Mouse (Mus musculus) thymus, adult 18-20 months (tissue): ENCODE measurements around the gene Hif3a.

Experiments used
- DNase-seq, 2 experiments: peaks; one replicate each; pipeline ENCODE4 v3.0.0; 2022; ENCODE audit warnings: mixed read lengths in 2 of 2

The Hif3a gene

DNA sequence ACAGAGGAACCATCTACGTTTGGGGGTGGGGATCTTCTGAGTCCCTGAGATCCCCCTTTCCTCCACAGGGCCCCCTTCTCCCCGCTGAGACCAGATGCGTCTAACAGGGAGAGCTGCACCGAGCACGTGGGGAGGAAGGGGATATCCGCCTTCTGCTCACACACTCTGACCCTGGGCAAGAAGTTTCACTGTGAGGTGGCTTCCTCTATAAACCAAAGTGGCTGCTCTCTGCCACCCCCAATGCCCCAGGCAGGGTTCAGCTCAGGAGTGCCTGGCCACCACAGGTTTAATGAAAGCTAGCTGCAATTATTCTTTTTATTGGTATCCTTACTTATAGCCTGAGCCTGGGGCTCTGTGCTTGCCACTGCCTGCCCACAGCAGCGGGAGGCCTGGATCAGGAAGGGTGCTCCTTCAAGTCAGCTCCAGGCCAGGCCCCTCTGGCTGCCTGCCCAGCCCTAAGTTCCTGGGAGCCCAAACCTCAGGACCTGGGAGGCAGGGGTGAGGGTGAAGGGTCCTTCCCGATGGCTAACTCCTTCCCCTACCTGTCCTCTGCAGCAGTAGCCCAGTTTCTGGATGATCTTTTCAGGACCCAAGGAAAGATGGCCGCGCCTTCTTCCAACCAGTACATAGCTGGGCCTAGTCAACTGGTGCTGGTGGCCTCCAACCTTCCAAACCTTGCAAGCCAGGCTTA, 37.3 kb downstream of the Hif3a start:
- DNase-seq: peak; percentile 37 to 55

DNA sequence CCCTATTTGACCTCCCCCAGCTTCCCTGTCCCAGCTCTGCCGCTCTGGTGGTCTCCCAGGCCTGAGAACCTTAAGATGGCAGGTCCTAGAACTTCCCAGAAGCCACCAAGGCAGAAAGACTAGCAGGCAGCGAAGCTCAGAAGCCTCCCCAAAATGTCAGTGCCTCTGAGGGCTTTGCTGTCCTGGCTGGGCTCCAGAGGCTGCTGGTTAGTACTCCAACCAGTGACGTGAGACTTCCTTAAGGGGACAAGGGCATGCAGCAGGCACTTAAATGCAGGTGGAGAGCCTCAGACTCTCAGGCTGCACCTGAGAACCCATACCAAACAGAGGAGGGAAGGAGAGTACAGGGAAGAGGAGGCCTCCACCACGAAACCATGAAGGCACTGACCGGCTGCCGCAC, 38.1 kb downstream of the Hif3a start:
- no peak for DNase-seq

DNA sequence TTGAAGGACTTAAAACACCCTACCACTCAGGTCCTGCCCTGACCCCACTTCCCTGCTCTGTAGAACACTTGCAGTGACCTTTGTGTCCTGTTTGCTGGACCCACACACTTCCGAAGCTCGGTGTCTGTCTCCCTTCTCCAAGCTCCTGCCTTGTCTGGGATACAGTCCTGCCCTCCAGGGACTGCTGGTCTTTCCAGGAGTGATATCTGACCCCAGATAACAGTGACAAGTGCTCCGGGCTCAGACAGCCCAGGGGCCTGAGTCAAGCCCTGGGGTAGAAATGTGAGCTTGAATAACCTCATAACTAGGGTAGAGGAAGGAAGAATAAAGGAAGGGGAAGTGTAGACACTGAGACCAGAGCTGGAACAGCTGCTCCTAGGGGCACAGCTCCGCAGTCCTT, 38.5 kb downstream of the Hif3a start:
- DNase-seq: no peak

DNA sequence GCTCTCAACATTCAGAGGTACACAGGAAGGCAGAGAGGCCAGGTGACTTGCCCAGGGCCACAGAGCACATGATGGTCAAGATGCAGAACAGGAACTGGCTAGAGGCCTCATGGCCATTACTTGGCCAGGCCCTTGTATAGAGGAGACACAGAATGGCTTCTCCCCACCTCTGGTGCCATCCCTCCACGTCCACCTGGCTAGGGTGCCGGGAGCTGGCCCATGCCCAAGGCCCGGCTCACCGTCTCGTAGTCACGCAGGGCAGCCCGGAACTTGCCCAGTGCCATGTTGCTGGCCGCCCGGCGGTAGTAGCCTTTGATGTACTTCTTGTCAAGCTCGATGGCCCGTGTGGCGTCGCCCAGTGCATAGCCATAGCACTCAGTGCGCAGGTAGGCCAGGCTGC, 40.1 kb downstream of the Hif3a start:
- no peak for DNase-seq

DNA sequence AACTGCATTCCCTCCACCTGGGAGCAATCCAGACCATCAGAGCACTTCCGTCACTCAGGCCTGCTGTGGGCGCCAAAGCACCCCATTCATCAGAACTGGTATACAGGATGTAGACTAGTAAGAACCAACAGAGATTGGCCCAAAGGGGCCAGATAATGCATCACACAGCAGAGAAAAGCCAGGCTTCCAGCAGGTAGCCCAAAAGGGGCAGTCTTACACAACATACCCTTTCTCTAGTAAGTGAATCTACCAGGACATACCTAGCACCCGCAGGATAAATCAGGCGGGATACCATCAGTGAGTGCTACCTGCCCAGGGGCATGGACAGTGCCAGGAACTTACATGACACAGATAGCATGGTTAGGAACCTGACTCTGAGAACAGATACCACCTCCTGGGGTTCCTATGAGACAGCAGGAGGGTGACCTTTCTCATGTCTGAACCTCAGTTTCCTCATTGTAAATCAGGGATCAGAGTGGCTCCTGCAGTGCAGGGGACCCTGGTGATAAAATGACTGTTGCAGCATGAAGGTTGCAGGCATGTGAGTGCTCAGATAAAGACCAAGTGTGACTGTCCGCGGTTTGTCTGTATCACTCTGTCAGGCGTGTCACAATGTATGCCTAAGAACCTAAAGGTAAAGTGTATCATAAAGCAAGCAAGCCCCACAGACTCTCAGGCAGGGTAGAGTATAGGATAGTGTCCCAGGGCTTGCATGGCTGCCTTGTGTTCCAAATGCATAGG, 42.6 kb downstream of the Hif3a start:
- DNase-seq: no peak

DNA sequence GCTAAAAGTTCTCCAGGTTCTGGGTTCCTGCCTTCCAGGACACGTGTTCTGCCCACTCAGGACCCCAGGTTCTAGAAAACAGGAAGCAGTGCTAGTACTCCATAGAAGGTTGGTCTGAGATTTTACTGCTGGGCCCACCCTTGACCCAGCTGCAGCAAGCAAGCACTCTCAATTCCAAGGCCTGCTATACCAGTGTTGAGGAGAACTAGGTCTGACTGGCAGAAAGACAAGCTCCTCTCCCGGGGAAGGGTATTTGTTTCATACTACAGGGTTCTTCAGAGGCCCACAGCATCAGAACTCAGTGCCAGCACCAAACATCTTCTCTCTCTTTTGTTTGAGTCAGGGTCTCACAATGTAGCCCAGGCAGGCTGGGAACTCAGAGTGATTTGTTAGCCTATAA, 44.3 kb downstream of the Hif3a start:
- DNase-seq: no peak

DNA sequence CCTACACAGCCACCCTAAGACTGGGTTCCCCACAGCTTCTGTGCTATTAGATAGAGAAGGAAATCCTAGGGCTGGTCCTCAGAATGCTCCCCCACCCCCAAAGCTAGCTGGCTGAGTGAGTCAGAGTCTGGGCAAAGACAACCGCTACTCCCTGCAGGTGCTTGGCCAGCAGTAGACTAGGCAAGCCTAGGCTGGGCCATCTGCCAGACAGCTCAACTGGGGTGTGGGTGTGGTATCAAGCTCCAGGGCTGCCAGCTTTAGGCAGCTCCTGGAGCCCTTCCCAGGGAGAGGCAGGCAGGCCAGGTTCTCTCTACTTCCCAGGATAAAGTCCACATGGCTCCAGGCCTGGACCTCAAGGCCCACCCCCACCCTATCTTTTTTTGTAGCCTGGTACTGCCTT, 45.2 kb downstream of the Hif3a start:
- peak in 1 of 2 experiments; percentile 44 for DNase-seq

DNA sequence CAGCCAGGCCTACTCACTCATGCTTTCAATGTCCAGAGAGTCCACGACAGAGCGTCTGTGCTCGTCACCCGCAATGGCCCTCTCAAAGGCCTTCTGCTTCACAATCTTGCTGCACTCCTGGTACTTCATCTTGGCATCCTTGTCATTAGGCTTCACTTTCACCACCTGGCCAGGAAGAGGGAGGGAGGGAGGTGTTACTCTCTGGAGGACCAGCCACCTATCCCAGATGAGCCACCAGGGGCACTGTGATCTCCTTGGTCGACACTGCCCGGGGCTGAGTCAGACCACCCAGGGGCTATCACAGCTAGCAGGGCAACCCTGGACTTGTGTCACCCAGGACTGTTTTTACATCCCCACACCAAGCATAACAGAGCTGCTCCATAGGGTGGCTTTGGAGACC, 46.8 kb downstream of the Hif3a start:
- no peak for DNase-seq

DNA sequence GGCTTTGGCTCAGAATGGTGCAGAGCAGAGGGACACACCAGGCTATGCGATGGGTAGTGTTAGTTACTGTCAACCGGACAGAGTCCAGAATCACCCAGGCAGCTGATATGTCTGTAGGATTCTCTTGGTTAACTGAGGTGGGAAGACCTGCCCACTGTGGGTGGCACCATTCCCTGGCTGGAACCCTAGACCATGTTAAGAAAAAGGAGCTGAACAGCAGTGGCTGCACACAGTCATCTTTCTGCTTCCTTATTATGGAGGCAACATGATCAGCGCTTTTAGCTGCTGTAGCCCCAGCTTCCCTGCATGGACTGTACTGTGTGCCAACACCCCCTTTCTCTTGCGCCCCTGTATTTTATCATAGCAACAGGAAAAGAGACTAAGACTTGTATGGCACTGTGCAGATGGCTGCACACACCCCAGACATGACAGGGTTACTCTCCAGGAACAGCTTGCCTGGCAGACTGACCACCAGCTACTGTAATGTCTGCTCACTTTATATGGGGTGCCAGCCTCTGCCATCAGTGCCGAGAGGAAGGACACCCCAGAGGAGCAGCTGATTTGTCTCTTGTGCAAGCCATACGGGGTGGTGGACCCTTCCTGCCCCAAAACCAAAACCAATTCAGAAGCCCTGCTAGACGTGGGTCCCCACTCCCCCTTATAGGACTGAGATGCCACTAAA, 50.2 kb downstream of the Hif3a start:
- no peak for DNase-seq

DNA sequence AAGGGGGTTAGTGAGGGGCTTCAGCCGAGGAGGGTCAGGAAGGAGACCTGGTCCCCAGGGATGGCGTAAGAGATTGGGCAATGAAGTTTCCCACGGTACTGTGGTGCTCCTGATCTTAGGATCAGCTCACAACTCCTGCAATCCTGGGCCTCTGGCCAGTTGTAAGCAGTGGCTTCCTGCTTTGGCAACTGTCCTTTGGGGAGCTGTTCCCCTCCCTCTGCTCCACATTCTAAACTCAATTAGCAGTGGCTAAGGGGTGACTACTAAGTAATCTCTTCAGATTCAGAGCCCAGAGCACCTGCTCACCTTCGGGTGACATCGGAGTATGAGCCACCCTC, 52.2 kb downstream of the Hif3a start:
- no peak for DNase-seq

DNA sequence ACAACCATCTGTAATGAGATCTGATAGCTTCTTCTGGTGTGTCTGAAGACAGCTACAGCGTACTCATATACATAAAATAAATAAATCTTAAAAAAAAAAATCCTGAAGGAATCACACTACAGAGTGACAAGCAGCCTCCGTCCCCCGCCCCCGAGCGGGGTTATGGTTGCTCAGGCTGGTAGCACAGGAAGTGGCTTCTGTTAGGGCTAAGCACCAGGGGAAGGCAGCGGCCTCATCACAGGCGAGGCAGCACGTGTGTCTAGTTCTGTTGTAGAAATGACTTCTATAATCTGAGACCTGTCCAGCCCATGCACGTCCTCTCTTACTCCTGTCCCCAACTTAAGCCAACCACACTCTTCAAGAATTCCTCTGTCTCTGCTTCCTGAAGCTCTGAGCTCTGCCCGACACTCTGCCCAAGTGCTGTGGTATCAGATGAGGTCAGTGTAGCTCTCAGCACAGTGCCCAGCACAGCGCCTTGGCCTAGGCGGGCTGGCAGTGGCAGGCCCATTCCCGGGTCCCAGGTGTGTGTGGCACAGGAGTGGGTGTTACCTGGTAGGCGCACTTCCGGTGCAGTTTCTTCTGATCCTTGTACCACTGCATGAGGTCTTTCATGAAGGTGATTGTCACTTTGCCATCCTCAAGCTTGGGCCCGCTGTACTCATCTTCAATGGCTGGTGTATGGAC, 52.8 kb downstream of the Hif3a start:
- peak; percentile 53 to 62 for DNase-seq

DNA sequence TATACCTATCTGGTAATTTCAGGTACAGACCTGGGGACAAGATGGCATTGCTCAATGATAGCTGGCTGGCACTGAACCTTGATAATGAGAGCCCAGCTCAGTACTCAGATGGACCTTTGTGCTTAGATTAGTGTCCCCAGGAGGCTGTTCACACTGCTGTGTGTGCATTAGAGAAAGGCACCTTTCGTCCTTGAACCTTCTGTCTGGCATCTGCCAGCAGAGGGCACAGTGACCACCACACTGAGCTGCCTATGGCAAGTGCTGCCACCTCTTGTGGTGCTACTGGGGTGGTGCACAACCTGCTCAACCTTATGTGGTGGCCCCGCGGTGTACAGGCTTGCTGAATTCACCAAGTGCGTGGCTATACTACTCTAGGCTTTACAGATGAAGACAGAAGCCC, 54.9 kb downstream of the Hif3a start:
- no peak for DNase-seq

DNA sequence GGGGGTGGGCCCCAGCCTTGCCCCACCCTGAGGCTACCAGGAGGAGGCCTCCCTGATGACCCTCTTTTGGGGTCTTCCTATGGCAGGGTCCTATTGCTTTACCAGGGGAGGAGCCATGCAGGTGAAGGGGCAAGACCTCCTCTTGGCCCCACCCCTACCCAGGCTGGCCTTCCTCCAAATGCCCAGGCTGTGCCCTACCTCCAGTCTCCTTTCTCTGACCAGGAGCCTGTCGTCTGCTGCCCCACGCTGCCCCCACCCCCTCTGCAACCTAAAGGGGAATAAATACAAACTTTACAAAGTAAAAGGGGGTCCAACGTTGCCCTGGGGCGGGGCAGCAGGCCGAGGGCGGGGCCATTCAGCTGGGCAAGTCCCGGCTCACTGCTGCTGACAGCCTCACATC, 57.5 kb downstream of the Hif3a start:
- DNase-seq: no peak

DNA sequence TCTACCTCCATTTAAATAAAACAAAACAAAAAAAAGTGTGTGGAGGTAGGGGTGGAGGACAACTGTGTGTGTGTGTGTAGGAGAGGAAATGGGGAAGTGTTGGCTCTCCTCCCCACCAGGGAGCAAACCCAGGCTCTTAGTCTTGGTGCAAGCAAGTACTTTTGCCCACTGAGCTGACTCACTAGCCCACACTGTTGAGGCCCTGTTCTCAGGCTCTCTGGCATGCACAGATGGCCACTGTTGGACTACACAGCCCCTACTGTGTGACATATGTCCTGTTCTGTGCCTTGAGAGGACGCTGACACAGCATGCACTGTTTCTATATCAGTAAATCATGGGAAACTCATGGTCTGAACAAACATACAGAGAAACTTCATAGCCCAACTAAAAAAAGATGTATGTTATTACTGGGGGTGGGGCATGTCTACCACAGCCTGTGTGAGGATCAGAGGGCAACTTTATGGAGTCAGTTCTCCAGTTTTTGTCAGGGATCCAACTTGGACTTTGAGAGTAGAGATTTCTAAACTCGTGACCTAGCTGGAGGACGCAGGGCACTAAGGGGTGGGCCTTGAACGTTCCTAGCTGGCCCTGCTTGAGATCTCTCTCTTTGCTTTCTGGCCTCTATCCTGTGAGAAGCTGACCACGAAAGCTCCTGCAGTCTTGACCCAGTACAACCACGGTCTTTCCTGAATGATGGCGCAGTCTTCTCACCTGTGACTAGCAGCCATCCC, 58.8 kb downstream of the Hif3a start:
- no peak for DNase-seq

DNA sequence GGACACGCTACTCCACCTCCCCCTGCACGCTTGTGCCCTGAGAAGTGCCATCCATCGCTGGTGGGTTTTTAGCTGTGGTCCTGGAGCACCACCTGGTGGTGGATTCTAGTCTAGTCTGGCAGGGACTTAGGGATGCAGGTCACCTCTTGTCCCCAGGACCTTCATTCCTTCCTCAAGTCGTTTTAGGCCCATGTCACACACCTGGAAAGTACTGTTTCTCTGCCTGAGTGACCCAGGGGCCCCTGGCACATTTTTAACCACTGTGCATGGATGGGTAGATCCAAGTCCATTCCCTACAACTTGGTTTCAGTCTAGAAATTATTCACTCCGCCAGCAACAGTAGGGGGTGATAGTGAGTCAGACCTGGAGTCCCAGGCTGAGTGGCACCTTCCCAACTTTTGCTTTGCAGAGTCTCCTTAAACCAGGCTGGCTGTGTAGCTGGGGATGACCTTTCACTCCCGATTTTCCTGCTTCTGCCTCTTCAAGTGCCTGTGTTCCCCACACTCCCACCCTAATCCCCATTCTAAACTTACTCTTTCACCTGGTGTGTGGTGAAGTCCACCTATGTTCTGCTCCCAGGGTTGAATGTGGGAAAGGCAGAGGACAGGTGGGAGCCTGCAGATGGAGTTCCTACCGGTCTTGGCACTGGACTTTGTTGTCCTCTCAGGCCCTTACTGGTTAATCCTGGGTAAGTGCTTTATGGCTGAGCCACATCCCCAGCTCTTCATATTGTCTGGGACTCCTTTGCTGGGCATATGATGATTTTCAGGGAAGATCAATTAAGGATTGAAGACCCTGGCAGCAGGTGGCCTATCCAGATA, 59.6 kb downstream of the Hif3a start:
- peak; percentile 45 to 65 for DNase-seq

DNA sequence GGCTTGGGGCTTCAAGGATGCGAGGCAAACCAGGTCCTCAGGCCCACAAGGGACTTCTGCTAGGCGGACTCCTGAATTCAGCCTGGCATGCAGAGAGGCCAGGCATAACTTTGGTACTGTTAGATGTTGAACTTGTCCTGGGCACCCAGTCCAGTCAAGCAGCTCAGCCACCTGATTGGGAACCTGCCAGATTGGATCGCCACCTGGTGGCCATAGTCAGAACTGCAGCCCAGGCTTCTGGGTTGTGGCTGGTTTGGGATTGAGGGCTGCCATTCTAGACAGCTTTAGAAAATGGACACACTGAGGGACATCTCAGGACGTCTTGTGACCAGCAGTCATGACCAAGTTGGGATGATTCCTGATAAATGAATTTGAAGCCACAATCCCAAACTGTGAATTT, 62.6 kb downstream of the Hif3a start:
- peak; percentile 61 to 67 for DNase-seq

DNA sequence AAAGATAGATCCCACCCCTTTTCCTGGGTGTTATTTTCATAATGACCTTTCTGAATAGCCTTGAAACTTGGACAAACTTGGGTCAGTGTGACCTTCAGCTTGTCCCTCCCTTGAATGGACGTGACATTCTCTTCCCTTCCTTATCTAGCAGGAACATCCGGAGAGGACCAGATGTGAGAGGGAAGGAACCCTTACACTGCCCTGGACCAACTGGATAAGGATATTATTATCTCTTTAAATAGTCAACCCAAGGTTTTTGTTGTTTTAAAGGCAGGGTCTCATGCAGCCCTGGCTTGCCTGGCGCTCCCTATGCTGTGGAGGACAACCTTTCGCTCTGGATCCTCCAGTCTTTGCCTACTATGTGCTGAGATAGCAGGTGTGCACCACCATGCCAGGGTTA, 63.0 kb downstream of the Hif3a start:
- DNase-seq: no peak

DNA sequence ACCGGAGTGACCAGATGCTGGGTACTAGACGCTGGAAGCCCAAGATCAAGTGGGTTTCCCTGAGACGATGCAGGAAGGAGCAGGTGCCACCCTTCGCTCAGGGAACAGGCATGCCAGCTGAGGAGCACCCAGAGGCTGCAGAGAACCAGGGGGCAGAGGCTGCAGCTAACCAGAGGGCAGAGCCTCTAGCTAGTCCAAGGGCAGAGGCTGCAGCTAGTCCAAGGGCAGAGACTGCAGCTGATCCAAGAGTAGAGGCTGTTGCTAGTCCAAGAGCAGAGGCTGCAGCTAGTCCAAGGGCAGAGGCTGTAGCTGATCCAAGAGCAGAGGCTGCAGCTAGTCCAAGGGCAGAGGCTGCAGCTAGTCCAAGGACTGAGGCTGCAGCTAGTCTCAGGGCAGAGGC, 66.9 kb downstream of the Hif3a start:
- DNase-seq: no peak

DNA sequence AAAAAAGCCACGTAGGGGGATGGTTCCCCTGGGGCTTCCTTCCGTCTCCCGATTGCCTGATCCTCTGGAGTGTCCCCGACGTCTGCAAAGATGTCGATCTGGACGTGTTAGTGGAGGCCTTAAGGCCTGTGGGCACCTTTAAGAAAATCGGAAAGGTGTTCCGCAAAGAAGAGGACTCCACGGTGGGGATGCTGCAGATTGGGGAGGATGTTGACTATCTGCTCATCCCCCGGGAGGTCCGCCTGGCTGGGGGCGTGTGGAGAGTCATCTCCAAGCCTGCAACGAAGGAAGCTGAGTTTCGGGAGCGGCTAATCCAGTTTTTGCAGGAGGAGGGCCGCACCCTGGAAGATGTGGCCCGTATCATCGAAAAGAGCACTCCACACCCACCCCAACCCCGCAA, 67.8 kb downstream of the Hif3a start:
- no peak for DNase-seq

DNA sequence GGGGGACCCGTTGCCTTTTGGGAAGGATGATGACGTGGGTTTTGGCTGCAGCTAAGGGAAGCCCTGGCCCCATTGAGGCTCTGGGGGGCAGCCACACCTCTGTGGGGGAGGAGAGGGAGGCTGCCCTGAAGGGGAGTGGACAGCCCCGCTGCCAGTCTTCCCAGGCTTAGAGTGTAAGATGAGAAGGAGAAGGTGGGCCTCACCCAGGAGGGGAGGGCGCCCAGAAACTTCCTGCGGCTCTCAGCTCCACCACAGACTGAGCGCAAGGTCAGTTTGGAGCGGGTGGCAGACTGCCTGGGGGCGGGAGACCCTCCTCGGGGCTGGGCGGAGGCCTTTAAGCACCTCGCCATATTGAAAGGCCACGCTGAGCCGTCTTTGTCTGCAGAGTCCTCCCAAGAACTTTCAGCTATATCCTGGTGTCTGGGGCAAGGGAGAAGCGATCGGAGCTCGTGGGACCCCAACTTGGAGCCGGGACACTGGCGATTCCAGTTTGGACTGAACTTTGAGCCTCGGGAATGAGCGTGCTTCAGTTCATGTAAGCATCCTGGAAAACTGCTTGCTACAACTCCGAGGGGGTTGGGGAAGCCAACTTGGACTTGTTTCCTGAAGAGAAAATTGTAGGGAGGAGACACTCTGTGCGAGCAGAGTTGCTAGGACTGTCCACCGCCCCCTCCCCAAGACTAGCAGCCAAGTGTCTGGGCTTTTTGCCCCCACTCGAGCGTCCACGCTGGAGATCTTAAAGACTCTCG, 68.4 kb downstream of the Hif3a start:
- no peak for DNase-seq

DNA sequence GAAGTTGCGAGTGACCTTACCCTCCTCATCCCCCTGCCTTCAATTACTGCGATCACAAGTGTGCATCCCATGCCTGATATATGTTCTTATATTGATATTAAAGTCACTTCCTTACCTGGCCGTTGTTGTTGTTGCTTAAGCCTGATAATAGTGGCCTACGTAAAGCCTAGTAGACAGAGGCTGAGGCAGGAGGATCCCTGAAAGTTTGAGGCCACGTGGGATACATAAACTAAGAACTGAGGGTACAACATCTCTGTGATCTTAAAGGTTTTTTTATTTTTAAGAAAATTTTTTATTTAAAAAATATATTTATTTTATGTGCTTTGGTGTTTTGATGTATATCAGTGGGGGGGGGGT, 69.8 kb downstream of the Hif3a start, which contains the start of gene Ccdc8:
Gene Ccdc8 (plus strand): TSS at position 258 of the 357 bp plus-strand sequence.
- no peak for DNase-seq
